Mouse (Mus musculus): ENCODE data around the gene Glrx5.

Glrx5 gene

DNA sequence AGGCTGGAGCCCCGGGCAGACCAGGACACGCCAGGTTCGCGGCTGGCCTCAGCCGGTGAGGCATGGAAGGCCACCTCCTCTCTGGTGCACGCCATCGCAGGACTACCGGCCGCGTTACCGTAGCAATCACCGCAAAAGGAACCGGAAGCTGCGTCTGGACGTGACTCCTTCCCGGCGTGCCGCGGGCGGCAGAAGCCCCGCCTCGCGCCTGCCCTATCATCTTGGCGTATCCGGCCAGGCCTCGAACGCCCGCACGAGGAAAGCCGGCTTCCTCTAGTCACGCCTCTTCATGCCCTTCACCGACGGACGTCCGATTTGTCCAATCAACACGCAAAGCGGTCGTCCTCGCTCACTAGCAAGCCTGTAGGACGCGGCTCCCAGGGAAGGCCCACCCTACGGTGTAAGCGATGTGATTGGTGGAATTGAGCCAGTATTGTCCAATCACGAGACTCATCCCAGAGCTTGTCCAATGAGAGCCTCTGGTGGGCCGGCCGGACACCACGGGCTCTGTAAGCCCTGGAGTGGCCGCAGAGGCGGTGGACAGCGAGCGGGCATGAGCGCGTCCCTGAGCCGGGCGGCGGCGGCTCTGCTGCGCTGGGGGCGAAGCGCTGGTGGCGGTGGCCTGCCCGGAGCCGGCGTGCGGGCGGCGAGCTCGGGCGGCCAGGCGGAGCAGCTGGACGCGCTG lies at the start of gene Glrx5:
TSS of gene Glrx5 (plus strand) at position 542 of the 685 bp plus-strand sequence.
- peak; percentile 100 for DNase-seq (ENCODE audit: low read depth, low spot score)

DNA sequence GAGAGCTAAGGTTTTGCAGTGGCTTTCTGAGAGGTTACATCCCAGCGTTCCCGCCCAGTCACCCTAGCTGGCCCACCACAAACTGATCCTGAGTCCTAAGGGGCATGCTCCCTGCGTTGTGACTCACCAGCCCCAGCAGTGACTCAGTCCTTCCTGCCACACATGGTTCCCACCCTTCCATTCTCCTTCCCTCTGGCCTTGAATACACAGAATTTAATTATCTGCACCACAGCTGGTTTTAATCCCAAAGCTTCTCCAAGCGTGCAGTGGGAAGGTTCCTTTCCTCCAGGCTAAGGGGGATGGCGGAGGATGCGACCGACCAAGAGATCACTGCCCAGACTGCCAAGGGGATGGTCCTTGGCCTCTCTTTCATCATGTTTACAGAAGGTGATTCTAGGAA lies 49.0 kb upstream of the Glrx5 start:
- DNase-seq (ENCODE audit: low read depth, low spot score) = peak; percentile 63

DNA sequence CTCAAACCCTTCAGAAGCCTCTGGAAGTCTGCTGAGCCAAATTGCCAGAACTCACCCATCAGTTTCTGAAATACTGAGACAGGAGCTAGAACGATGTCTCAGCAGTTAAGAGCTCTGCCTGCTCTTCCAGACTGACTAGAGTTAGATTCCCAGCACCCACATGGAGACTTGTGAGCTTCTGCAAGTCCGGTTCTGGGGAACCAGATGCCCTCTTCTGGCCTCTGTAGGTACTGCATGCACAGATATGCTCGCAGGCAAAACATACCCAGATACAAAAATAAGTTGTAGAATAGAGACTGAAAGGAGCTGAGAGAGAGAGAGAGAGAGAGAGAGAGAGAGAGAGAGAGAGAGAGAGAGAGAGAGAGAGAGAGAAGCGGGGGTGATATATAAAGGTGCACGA lies 47.4 kb upstream of the Glrx5 start:
- no peak for DNase-seq (ENCODE audit: low read depth, low spot score)

DNA sequence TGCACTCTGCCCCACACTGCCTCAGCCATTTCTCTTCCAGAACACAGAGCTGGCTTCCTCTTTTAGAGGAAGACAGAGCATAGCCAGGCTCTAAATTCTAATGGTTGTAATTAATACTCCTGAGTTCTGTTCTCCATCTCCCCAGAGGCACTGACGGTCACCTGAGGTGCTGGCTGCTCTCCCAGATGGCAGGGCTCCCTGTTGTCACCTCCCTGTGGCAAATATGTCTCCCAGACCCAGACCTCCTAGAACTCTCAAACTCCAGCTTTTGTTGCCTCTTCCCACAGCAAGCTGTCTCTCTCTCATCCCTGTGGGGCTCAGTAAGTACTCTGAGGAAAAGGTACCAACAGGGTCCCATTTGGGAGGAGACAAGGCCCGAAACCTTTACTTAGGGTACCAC lies 46.5 kb upstream of the Glrx5 start:
- no peak for DNase-seq (ENCODE audit: low read depth, low spot score)

DNA sequence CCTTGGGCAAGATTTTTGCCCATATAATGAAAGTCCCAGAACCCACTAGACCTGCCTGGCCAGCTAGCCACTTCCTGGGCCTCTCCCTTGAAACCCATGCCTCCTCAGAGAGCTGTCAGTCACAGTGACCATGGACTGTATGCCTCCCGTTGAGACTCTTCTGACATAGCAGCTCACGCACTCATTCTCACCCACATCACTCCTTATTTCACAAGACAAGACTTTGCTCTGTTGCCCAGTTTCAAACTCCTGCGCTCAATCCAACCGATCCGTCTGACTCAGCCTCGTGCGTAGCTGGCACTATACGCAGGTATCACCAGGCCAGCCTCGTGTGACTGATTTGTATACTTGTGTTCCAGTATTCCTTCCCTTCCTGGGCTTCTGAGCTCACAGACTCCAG lies 45.7 kb upstream of the Glrx5 start:
- DNase-seq (ENCODE audit: low read depth, low spot score) = no peak

GRCm38 (mm10) chr12:104987936-104988335 lies 44.6 kb upstream of the Glrx5 start:
- DNase-seq (ENCODE audit: low read depth, low spot score) = no peak

DNA sequence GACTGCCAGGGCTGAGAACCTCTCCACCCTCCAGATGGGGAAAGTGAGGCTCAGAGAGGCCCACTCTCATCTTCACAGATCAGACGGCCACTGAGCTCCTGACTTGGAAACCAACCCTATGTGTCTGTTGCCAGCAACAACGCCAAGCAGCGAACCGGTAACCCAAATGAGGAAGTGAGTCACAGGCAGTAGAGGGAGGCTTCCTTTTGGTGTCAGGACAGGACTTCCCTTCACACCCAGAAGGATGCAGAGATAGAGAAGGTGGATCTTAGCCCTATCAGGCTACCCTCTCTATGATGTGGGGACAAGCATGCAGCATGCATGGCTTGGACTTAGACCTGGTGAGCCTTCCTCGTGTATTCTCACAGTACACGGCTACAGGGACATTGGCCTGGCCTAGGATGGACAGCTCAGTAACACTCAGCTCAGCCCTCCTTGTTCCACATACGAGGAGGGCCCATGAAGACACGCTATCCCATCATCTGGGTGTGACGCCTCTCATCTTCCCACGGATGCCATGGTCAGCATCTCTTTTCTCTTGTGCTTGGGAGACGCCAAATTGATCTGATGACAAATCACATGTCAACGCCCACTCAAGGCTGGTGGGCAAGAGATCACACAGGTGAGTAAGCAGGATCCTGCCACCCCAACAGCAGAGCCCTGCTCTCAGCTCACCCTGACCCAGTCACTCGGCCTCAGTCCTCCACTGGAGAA lies 41.6 kb upstream of the Glrx5 start:
- DNase-seq (ENCODE audit: low read depth, low spot score) = no peak

- DNase-seq (ENCODE audit: low read depth, low spot score) = no peak
Measured at GRCm38 (mm10) chr12:104992123-104992741, 40.3 kb upstream of the Glrx5 start.

DNA sequence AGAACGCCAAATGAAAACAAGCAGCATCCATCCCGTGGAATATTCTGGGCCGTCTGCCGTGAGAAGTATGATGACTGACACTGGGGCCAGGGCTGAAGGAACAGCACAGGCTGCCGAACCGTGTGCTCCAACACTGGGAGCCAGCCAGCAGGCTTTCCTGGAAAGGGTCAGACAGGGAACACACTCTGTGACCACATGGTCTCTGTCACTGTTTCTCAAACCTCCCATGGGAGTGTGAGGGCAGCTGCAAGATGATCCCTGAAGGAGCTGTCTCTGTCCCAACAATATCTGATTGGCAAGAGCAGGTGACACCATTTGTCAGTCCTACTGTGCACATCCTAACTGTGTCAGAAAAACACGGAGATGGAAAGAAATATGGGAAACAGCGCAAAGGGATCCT lies 39.6 kb upstream of the Glrx5 start:
- no peak for DNase-seq (ENCODE audit: low read depth, low spot score)

DNA sequence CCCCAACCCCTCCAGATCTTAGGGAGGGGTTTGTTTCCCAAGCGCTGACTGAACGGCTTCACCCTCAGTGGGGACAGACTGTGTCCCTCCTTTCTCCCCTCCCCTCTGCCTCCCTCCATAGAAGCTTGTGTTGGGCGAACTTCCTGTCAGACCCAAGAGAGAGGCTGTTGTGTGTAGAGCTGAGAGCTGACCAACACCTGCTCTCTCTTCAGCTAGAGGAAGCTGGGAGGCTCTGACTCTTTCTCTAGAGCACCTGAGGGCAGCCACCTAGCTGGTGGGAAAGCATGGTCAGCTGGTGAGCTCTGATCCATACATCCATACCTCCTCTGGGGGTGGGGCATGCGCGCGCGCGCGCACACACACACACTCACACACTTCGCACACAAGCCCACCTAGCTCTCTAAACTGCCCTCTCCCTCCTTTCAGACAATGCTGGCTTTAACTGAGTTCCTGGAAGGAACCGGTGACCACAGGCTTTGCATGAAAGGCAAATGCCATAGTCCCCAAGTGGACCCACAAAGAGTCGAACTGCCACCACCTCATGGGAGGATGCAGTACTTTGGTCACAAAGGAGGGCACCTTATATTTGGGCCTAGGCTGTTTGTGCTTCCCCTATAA lies 37.1 kb upstream of the Glrx5 start:
- DNase-seq (ENCODE audit: low read depth, low spot score) = no peak

- DNase-seq (ENCODE audit: low read depth, low spot score) = no peak
Measured at GRCm38 (mm10) chr12:104996012-104996728, 36.3 kb upstream of the Glrx5 start.

DNA sequence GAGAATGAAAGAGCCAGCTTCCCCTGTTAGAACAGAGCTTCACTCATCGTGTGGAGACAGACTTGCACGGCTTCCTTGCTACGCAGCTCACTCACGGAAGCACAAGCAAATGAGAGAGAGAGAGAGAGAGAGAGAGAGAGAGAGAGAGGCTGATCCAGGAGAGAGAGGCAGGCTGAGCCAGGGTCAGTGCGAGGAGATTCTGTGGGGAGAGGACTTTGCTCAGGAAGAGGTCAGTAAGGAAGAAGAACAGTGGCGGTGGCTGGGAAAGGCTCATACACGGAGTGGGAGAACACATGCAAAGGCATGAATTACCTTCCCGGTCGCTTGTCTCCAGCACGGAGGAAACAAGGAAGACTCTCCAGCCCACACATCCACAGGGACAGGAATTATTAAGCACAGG lies 35.3 kb upstream of the Glrx5 start:
- no peak for DNase-seq (ENCODE audit: low read depth, low spot score)

- DNase-seq (ENCODE audit: low read depth, low spot score) = no peak
Measured at GRCm38 (mm10) chr12:104997641-104998293, 34.7 kb upstream of the Glrx5 start.

GRCm38 (mm10) chr12:104998541-104998940 lies 33.9 kb upstream of the Glrx5 start:
- DNase-seq (ENCODE audit: low read depth, low spot score) = no peak

DNA sequence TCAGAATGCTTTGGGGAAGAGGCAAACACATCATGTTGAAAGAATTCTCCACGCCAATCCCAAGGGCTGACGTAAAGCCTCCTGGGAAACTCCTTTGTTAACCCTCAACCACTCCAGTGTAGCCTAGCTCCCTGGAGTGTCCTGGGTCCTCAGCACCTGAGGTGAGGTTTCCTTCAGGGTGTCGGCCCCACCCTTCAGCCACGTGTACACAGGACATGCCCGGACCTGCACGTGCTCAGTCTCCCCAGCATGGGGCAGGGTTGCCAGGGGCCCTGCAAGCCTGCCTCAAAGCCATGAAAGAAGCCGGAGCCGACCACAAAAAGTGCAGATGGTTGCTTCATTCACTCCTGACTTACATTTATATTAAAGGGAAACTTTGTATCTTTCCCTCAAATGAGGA lies 33.3 kb upstream of the Glrx5 start:
- DNase-seq (ENCODE audit: low read depth, low spot score) = no peak

DNA sequence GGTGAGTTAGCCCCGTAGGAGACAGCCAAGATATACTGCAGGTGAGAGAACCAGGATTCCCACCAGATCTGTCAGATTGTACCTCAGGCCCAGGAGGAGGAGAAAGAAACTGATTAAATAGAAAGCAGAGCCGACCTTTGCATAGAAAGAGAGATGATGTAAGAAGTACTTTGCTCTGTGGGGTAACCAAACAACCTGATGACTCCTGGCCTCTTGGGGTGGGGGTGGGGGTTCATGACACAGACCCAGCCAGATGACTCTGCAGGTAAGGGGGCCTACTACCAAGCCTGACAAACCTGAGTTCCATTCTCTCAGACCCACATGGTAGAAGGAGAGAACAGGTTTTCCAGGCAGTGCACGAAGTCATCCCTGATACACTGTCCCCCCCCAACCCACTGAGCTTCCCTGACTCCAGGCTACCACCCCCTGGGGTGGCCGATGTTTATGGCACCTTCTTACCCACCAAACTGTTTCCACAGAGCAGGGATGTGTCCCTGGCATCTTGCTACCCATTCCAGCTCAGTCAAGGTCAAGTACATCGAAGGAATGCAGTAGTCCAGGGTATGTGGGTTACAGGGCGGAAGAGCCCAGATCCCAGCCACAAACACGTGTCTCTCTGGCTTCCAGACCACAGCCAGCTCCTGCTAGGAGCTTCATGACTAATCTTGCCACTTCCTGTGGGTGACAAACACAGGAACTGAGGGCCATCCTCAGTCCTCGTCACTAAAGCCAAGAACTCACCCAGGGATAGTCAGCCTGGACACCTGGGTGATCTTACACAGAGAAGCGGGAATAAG lies 31.8 kb upstream of the Glrx5 start:
- DNase-seq (ENCODE audit: low read depth, low spot score) = no peak

DNA sequence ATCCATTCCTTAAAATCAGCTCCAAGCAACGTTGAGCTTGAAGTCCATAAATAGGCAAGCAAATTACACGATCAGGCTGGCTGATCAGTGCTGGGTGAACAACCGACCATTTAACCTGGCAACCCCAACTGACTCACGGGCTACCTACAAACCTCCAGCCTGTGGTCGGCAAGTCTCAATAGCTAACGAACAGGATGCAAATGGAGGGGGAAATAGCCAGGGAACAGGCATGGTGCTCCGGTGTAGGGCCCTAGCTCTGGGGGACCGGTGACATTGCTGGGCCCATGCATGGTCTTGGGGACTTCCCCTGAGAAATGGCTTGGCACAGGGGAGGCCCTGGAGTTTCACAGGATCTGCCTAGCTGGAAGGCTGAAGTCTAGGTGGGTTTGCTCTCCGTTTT lies 31.2 kb upstream of the Glrx5 start:
- no peak for DNase-seq (ENCODE audit: low read depth, low spot score)

DNA sequence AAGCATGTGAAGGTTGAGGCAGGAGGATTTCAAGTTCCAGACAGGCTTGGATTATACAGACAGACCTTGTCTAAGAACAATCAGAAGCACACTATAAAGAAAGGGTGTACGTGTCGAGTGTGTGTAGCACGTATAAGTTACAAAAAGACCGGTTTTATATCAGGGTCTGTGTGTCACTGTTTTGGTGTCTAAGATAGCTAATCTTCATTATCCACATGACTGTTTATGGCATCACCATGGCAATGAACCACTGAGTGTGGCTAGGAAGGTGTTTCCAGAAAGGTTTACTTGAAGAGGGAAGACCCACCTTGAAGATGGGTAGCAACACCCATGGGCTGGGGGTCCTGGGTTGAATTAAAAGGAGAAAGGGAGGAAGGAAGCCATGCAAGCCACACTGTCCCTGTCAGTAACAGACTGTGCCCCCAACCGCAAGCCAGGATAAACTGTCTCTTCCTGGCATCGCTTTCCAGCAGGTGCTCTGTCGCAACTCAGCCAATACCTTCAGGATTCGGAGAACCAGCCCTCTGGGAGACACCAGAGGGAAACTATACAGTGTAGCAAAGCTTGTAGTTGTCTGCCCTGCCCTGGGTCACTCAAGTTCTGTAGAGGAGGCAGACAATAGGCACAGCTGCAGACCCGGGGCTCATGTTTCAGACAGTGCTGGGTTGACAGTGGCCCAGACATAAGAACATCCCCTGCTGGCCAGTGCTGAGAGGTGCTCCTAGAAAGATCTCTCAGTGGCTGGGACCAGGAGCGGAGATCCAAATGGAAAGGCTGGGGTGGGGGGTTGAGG lies 30.0 kb upstream of the Glrx5 start:
- DNase-seq (ENCODE audit: low read depth, low spot score) = no peak

GRCm38 (mm10) chr12:105003158-105003557 lies 29.3 kb upstream of the Glrx5 start:
- no peak for DNase-seq (ENCODE audit: low read depth, low spot score)

DNA sequence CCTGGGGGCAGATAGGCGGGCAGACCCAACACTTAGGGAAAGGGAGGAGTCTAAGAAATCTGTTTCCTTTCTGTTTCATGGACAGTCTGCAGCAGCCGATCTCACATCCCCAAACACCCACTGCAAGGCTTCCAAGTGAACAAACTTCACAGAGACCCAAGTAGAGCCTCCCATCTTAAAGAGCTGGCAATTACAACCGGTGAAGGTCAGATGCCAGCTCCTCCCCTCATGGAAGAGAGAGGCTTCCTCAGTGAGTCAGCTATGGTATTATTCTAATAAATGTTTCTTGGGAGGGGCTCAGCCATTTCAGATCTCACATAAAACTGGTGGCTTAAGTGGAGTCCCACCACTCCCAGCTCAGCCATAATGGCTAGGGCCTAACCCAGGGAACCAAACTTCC lies 28.8 kb upstream of the Glrx5 start:
- no peak for DNase-seq (ENCODE audit: low read depth, low spot score)
